Mouse (Mus musculus) bone marrow macrophage, adult 2 months (primary cell): ENCODE measurements around the gene Nfe2.

Experiments used
- CTCF ChIP-seq: IDR thresholded peaks from 2 replicates; pipeline ENCODE4 v1.5.1; 2012; ENCODE audit warnings: low read depth, mild to moderate bottlenecking, low read length, moderate library complexity
- POLR2A ChIP-seq: IDR thresholded peaks from 2 replicates; pipeline ENCODE4 v1.6.1; 2012; ENCODE audit warnings: mild to moderate bottlenecking, low read depth, low read length, borderline replicate concordance

- no peak for TF ChIP-seq POLR2A
- no peak for TF ChIP-seq CTCF
Observed at GRCm38 (mm10) chr15:103268903-103269302, 10.7 kb upstream of the Nfe2 start.
